Mouse (Mus musculus): ENCODE measurements around the gene Mxd1.

GRCm38 (mm10) chr6:86646143-86646542, 22.8 kb downstream of the Mxd1 start:
- TF ChIP-seq POLR2A (IDR thresholded peaks at IDR 0.05; ENCODE audit: control insufficient read depth, low read depth, low read length) (no peak), CTCF (IDR thresholded peaks at IDR 0.05; ENCODE audit: control insufficient read depth, insufficient read depth, insufficient replicate concordance, low read depth, low read length) (no peak)

Data from testis, adult 2 months (tissue).